Mouse (Mus musculus): ENCODE results near the gene Gm6657.

Gm6657 gene

GRCm38 (mm10) chr12:78193942-78194341, at the start of gene Gm6657:
Gene Gm6657 (plus strand): TSS chr12:78194242.
- no peak for DNase-seq (ENCODE audit: extremely low read depth, insufficient read length, low spot score)

GRCm38 (mm10) chr12:78153308-78154002, 40.6 kb upstream of the Gm6657 start:
- no peak for DNase-seq (ENCODE audit: extremely low read depth, insufficient read length, low spot score)

- DNase-seq (ENCODE audit: extremely low read depth, insufficient read length, low spot score) = no peak
These were observed 23.9 kb upstream of the Gm6657 start for GRCm38 (mm10) chr12:78170178-78170577.

GRCm38 (mm10) chr12:78173945-78174344, 20.1 kb upstream of the Gm6657 start:
- no peak for DNase-seq (ENCODE audit: extremely low read depth, insufficient read length, low spot score)

- DNase-seq (ENCODE audit: extremely low read depth, insufficient read length, low spot score) = no peak
These were observed 19.4 kb upstream of the Gm6657 start for GRCm38 (mm10) chr12:78174671-78175070.

GRCm38 (mm10) chr12:78181452-78181851, 12.6 kb upstream of the Gm6657 start:
- DNase-seq (ENCODE audit: extremely low read depth, insufficient read length, low spot score) = peak; percentile 48

- no peak for DNase-seq (ENCODE audit: extremely low read depth, insufficient read length, low spot score)
These were observed 1.3 kb downstream of the Gm6657 start for GRCm38 (mm10) chr12:78195368-78195767.

- no peak for DNase-seq (ENCODE audit: extremely low read depth, insufficient read length, low spot score)
These were observed 9.6 kb downstream of the Gm6657 start for GRCm38 (mm10) chr12:78203646-78204045.

GRCm38 (mm10) chr12:78205915-78206570, 12.0 kb downstream of the Gm6657 start:
- peak; percentile 21 for DNase-seq (ENCODE audit: extremely low read depth, insufficient read length, low spot score)

GRCm38 (mm10) chr12:78206571-78206960, 12.5 kb downstream of the Gm6657 start:
- no peak for DNase-seq (ENCODE audit: extremely low read depth, insufficient read length, low spot score)

GRCm38 (mm10) chr12:78209856-78210255, 15.8 kb downstream of the Gm6657 start:
- no peak for DNase-seq (ENCODE audit: extremely low read depth, insufficient read length, low spot score)

- DNase-seq (ENCODE audit: extremely low read depth, insufficient read length, low spot score) = no peak
These were observed 21.4 kb downstream of the Gm6657 start for GRCm38 (mm10) chr12:78215490-78215889.

GRCm38 (mm10) chr12:78219191-78219825, 25.3 kb downstream of the Gm6657 start:
- DNase-seq (ENCODE audit: extremely low read depth, insufficient read length, low spot score) = peak; percentile 20

- DNase-seq (ENCODE audit: extremely low read depth, insufficient read length, low spot score) = peak; percentile 95
These were observed 31.9 kb downstream of the Gm6657 start, which contains the start of gene Gphn for GRCm38 (mm10) chr12:78225707-78226518. Gene Gphn (plus strand): TSS chr12:78226379.

GRCm38 (mm10) chr12:78226519-78226875, 32.5 kb downstream of the Gm6657 start:
- DNase-seq (ENCODE audit: extremely low read depth, insufficient read length, low spot score) = no peak

GRCm38 (mm10) chr12:78227021-78227932, 33.2 kb downstream of the Gm6657 start:
- peak; percentile 74 for DNase-seq (ENCODE audit: extremely low read depth, insufficient read length, low spot score)

GRCm38 (mm10) chr12:78228139-78228538, 34.1 kb downstream of the Gm6657 start:
- DNase-seq (ENCODE audit: extremely low read depth, insufficient read length, low spot score) = no peak

GRCm38 (mm10) chr12:78232560-78232959, 38.5 kb downstream of the Gm6657 start:
- no peak for DNase-seq (ENCODE audit: extremely low read depth, insufficient read length, low spot score)

GRCm38 (mm10) chr12:78248366-78248765, 54.3 kb downstream of the Gm6657 start:
- DNase-seq (ENCODE audit: extremely low read depth, insufficient read length, low spot score) = no peak

- no peak for DNase-seq (ENCODE audit: extremely low read depth, insufficient read length, low spot score)
These were observed 55.1 kb downstream of the Gm6657 start for GRCm38 (mm10) chr12:78249151-78249550.

Measured in 3134 (cell line).